Mouse (Mus musculus): Measurements from ENCODE around the gene Tfrc. TPM values are rescaled to one million over a fixed set of nuclear protein-coding genes. Genes with fewer than 3 reads are reported as not detected.
A peak's percentile ranks its signal among the peaks of the same experiment; 100 is the strongest.
"Not testable (repeated sequence)": the region's sequence is repeated elsewhere in the genome, so short reads cannot be mapped to it uniquely, and the experiment has no call there.

Tfrc gene
- polyA plus RNA-seq, 1 experiment from 2014 or later = 62.0 TPM

DNA sequence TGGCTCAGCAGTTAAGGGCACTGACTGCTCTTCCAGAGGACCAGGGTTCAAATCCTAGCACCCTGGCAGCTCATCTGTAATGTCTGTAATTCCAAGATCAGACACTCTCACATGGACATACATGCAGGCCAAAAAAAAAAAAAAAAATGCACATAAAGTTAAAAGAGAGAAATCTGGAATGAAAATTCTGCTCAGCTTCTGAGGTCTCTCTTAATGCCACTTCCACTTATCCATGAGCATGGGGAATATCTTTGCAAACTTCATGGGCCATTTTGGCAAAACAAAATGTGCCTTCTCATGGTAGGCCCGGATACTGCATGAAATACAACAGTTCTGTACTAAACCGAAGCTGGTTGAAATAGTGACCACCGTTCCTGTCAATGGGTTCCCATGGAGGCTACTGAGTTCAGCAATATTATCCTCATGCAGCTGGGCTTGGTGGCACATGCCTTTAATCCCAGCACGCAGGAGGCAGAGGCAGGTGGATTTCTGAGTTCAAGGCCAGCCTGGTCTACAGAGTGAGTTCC is 24.8 kb downstream of the Tfrc start:
- Histone ChIP-seq H3K4me3 (ENCODE audit: low read length) (no peak overlapping the region), H3K27me3 (ENCODE audit: control insufficient read depth, insufficient read depth, low read length) (no peaks in the 10 kb centered on the region), H3K9me3 (ENCODE audit: control insufficient read depth, low read length) (no peaks in the 10 kb centered on the region), H3K4me1 (ENCODE audit: control insufficient read depth, insufficient read depth, low read length) (no peaks in the 10 kb centered on the region), H3K36me3 (ENCODE audit: control insufficient read depth, insufficient read depth, low read length) (peaks cover 39% of the 10 kb centered on the region), H3K4me2 (replicated peaks; ENCODE audit: low read depth, low read length) (no peak overlapping the region), H3K27ac (ENCODE audit: low read depth, low read length) (no peak overlapping the region), H3K9ac (ENCODE audit: low read depth, low read length) (no peak overlapping the region)
- WGBS = 94% methylated on average over 4 of the region's 4 CpGs
- ATAC-seq (ENCODE audit: low FRiP score, low TSS enrichment) = no peak

DNA sequence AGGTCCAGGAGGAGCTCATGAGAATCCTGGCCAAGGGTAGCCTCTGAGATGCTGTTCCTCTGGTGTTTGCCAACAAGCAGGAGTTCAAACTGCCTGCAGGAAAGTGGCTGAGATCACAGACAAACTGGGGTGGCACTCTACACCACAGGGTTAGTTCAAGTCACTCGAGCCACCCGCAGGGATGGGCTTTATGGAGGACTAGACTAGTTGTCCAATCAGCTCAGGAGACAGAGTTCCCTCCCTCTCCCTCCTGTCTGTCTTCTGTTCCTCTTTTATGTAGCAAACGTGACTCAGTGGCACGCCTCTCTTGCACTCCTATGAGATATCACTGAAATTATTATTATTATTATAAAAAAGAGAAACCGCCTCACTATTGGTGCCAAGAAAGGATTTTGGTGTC is 25.5 kb downstream of the Tfrc start:
- no peak overlapping the region for H3K4me2 ChIP-seq (replicated peaks; ENCODE audit: low read depth, low read length)
- H3K27ac ChIP-seq (ENCODE audit: low read depth, low read length) = no peak overlapping the region
- no peak overlapping the region for H3K4me3 ChIP-seq (ENCODE audit: low read length)
- 82% methylated on average over 5 of the region's 5 CpGs for WGBS
- no peaks in the 10 kb centered on the region for H3K27me3 ChIP-seq (ENCODE audit: control insufficient read depth, insufficient read depth, low read length)
- peaks cover 34% of the 10 kb centered on the region for H3K36me3 ChIP-seq (ENCODE audit: control insufficient read depth, insufficient read depth, low read length)
- no peak overlapping the region for H3K9ac ChIP-seq (ENCODE audit: low read depth, low read length)
- ATAC-seq (ENCODE audit: low FRiP score, low TSS enrichment) = no peak
- H3K4me1 ChIP-seq (ENCODE audit: control insufficient read depth, insufficient read depth, low read length) = no peaks in the 10 kb centered on the region
- H3K9me3 ChIP-seq (ENCODE audit: control insufficient read depth, low read length) = no peaks in the 10 kb centered on the region

DNA sequence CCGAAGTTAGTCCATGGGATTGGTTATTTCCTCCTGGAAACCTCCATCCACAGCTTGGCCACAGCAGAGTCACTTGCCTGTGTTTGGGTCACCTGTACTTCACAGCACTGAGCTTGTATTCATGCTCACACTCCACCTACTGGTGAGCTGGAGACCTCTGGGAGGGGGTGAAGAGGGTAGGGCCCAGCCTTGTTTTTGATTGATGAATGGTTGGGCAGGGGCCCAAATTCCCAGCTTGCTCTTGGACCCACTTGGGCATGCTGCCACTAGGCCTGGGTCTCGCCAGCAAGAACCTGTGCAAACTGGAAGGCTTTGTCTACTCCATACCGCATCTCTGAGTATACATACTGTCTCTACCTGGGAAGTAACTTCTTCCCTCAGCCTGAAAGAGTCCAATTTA is 26.6 kb downstream of the Tfrc start:
- WGBS = 85% methylated on average over 3 of the region's 3 CpGs
- ATAC-seq (ENCODE audit: low FRiP score, low TSS enrichment) = no peak
- Histone ChIP-seq H3K9ac (ENCODE audit: low read depth, low read length) (no peak overlapping the region), H3K27me3 (ENCODE audit: control insufficient read depth, insufficient read depth, low read length) (no peaks in the 10 kb centered on the region), H3K27ac (ENCODE audit: low read depth, low read length) (no peak overlapping the region), H3K9me3 (ENCODE audit: control insufficient read depth, low read length) (no peaks in the 10 kb centered on the region), H3K4me2 (replicated peaks; ENCODE audit: low read depth, low read length) (no peak overlapping the region), H3K4me1 (ENCODE audit: control insufficient read depth, insufficient read depth, low read length) (no peaks in the 10 kb centered on the region), H3K36me3 (ENCODE audit: control insufficient read depth, insufficient read depth, low read length) (peaks cover 23% of the 10 kb centered on the region; the same call in 1 of the 2 replicates), H3K4me3 (ENCODE audit: low read length) (no peak overlapping the region)

DNA sequence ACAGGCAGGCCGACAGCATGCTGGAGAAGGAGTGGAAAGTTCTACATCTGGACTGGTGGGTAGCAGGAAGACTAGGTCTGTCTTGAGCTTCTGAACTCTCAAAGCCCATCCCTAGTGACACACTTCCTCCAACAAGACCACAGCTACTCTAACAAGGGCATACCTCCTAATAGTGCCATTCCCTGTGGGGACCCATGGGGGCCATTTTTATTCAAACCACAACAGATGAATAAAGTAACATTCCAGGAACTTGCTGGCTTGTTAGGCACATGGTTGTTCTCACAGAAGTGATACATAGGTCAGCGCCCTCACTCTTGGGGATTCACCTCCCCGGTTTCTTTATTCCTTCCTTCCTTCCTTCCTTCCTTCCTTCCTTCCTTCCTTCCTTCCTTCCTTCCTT is 27.6 kb downstream of the Tfrc start:
- H3K36me3 ChIP-seq (ENCODE audit: control insufficient read depth, insufficient read depth, low read length) = peaks cover 14% of the 10 kb centered on the region; the same call in 1 of the 2 replicates
- no peak overlapping the region for H3K27ac ChIP-seq (ENCODE audit: low read depth, low read length)
- no peaks in the 10 kb centered on the region for H3K9me3 ChIP-seq (ENCODE audit: control insufficient read depth, low read length)
- H3K4me2 ChIP-seq (replicated peaks; ENCODE audit: low read depth, low read length) = no peak overlapping the region
- ATAC-seq (ENCODE audit: low FRiP score, low TSS enrichment) = no peak
- 89% methylated on average over 3 of the region's 3 CpGs for WGBS
- no peaks in the 10 kb centered on the region for H3K27me3 ChIP-seq (ENCODE audit: control insufficient read depth, insufficient read depth, low read length)
- no peak overlapping the region for H3K4me3 ChIP-seq (ENCODE audit: low read length)
- no peak overlapping the region for H3K9ac ChIP-seq (ENCODE audit: low read depth, low read length)
- H3K4me1 ChIP-seq (ENCODE audit: control insufficient read depth, insufficient read depth, low read length) = no peaks in the 10 kb centered on the region

DNA sequence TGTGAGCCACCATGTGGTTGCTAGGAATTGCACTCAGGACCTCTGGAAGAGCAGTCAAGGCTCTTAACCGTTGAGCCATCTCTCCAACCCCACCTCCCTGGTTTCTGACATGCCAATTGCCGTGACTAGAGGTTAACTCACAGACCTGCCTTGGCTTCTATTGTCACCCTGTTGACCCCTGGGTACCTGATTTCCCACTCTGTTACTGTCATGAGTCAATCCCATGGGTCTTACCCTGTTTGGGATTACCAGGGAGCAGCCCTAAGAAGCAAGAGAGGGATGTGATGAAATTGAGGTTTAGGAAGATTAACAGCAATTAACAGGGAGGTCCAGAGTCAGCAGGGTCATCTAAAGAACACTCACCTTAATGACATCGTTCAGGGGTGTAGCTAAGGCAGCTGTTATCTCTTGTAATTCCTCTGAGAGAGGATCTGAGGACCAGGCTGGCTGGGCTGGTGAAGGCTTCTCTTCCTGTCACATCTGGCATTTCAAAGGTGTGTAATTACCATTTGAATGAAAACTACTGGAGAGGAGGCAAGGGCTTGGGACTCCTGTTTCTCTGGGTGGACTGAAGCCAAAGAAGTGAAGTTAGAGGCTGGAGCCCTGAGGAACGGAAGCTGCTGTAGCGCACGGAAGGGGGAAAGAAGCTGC is 28.3 kb downstream of the Tfrc start:
- no peak for ATAC-seq (ENCODE audit: low FRiP score, low TSS enrichment)
- Histone ChIP-seq H3K9ac (ENCODE audit: low read depth, low read length) (no peak overlapping the region), H3K27ac (ENCODE audit: low read depth, low read length) (no peak overlapping the region), H3K27me3 (ENCODE audit: control insufficient read depth, insufficient read depth, low read length) (no peaks in the 10 kb centered on the region), H3K9me3 (ENCODE audit: control insufficient read depth, low read length) (no peaks in the 10 kb centered on the region), H3K36me3 (ENCODE audit: control insufficient read depth, insufficient read depth, low read length) (peaks cover 9% of the 10 kb centered on the region; the same call in 1 of the 2 replicates), H3K4me1 (ENCODE audit: control insufficient read depth, insufficient read depth, low read length) (0 out of 2 replicates have a peak, but pooled peaks cover 3% of the 10 kb centered on the region), H3K4me3 (ENCODE audit: low read length) (no peak overlapping the region), H3K4me2 (replicated peaks; ENCODE audit: low read depth, low read length) (no peak overlapping the region)
- 14% methylated on average over 6 of the region's 6 CpGs for WGBS

DNA sequence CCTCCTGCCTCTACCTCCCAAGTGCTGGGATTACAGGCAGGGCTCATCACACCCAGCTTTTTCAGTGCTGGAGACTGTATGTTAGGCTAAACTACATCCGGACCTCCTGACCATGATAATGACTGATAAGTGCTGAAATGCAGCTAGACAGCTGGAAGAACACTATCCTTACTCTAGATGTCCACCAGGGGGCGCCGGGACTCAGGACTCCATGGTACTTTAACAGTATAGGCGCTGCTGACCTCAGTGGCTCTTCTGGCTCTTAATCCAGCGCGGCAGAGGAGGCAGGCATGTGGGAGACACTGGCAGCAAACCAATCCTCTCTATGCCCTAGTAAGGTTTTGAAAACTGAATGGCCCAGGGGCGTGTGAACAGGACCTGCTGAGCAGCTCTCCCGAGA is 29.8 kb downstream of the Tfrc start:
- no peak overlapping the region for H3K27ac ChIP-seq (ENCODE audit: low read depth, low read length)
- 10% methylated on average over 8 of the region's 8 CpGs for WGBS
- no peak overlapping the region for H3K9ac ChIP-seq (ENCODE audit: low read depth, low read length)
- H3K4me2 ChIP-seq (replicated peaks; ENCODE audit: low read depth, low read length) = no peak overlapping the region
- no peaks in the 10 kb centered on the region for H3K36me3 ChIP-seq (ENCODE audit: control insufficient read depth, insufficient read depth, low read length)
- no peak overlapping the region for H3K4me3 ChIP-seq (ENCODE audit: low read length)
- H3K27me3 ChIP-seq (ENCODE audit: control insufficient read depth, insufficient read depth, low read length) = no peaks in the 10 kb centered on the region
- 0 out of 2 replicates have a peak, but pooled peaks cover 8% of the 10 kb centered on the region for H3K4me1 ChIP-seq (ENCODE audit: control insufficient read depth, insufficient read depth, low read length)
- no peaks in the 10 kb centered on the region for H3K9me3 ChIP-seq (ENCODE audit: control insufficient read depth, low read length)
- ATAC-seq (ENCODE audit: low FRiP score, low TSS enrichment) = peak; percentile 50

DNA sequence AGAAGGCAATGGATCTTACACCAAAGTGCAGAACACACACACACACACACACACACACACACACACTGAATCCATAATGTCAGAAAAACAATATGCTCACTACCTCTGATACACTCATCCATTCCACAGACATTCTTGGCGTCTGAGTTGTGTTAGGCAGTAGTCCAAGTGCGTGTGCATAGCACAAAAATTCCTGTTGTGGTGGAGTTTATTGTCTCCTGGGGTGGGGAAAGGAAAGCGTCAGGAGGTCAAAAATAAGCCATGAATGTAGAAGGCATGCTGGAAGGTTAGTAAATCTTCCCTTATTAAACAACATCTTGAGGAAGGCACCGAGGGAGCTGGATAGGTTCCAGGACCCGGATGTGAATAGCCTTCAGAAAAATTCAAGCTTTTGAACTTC is 31.4 kb downstream of the Tfrc start:
- no peak for ATAC-seq (ENCODE audit: low FRiP score, low TSS enrichment)
- Histone ChIP-seq H3K4me3 (ENCODE audit: low read length) (no peak overlapping the region), H3K9ac (ENCODE audit: low read depth, low read length) (no peak overlapping the region), H3K27me3 (ENCODE audit: control insufficient read depth, insufficient read depth, low read length) (no peaks in the 10 kb centered on the region), H3K9me3 (ENCODE audit: control insufficient read depth, low read length) (no peaks in the 10 kb centered on the region), H3K4me2 (replicated peaks; ENCODE audit: low read depth, low read length) (no peak overlapping the region), H3K4me1 (ENCODE audit: control insufficient read depth, insufficient read depth, low read length) (peaks cover 13% of the 10 kb centered on the region), H3K27ac (ENCODE audit: low read depth, low read length) (no peak overlapping the region), H3K36me3 (ENCODE audit: control insufficient read depth, insufficient read depth, low read length) (no peaks in the 10 kb centered on the region)
- WGBS = 53% methylated on average over 5 of the region's 5 CpGs

DNA sequence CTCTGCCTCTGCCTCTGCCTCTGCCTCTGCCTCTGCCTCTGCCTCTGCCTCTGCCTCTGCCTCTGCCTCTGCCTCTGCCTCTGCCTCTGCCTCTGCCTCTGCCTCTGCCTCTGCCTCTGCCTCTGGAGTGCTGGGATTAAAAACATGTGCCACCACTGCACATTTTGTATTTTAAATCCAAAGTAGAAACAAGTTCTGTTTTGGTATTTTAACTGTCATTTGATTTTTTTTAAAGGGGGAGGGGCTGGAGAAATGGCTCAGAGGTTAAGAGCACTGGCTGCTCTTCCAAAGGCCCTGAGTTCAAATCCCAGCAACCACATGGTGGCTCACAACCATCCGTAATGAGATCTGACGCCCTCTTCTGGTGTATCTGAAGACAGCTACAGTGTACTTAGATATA is 32.0 kb downstream of the Tfrc start:
- ATAC-seq (ENCODE audit: low FRiP score, low TSS enrichment); H3K27me3 ChIP-seq (ENCODE audit: control insufficient read depth, insufficient read depth, low read length); H3K27ac ChIP-seq (ENCODE audit: low read depth, low read length); H3K36me3 ChIP-seq (ENCODE audit: control insufficient read depth, insufficient read depth, low read length); H3K9me3 ChIP-seq (ENCODE audit: control insufficient read depth, low read length); H3K9ac ChIP-seq (ENCODE audit: low read depth, low read length); H3K4me2 ChIP-seq (replicated peaks; ENCODE audit: low read depth, low read length); H3K4me3 ChIP-seq (ENCODE audit: low read length): not testable (repeated sequence)
- H3K4me1 ChIP-seq (ENCODE audit: control insufficient read depth, insufficient read depth, low read length) = peaks cover 19% of the 10 kb centered on the region
- WGBS = 64% methylated on average over 2 of the region's 2 CpGs

DNA sequence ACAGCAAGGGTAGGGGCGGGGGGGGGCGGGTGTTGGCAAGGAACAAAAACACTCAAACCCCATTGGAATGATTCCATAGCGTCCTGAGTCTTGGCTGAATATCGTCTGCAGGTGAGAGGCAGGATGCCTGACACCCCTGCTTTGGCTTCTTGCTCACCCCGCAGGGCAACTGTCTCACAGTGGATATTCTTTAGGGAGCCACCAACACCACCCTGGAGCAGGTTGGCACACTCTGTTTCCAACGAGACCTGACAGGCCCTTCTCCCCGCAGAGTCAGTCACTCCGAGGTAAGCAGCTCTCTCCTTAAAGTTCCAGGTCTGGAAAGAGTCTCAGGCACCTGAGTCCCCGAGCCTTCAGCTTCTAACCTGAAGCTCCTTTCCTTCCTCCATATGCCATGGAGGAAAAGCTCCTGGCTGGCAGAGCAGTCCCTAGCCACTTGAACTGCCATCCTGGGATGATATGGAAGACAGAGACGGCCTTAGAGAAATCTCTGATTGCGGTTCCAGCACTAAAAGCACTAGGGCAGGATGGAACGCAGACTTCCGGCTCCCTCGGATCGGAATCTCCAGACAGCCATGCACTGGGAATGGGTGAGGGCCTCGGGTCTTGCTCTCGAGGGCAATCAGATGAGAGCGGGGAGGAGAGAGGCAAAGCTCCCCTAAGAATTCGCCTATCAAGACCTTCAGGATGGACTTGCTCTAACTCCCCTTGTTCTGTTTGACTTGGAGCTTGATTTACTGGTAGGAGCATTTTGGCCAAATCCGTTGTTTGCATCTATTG is 32.9 kb downstream of the Tfrc start:
- WGBS = 60% methylated on average over 18 of the region's 20 CpGs
- H3K36me3 ChIP-seq (ENCODE audit: control insufficient read depth, insufficient read depth, low read length) = no peaks in the 10 kb centered on the region
- H3K4me2 ChIP-seq (replicated peaks; ENCODE audit: low read depth, low read length) = peak overlapping the region; percentile 19; the same call in 1 of the 2 replicates
- H3K9me3 ChIP-seq (ENCODE audit: control insufficient read depth, low read length) = no peaks in the 10 kb centered on the region
- H3K9ac ChIP-seq (ENCODE audit: low read depth, low read length) = 0 out of 2 replicates have a peak overlapping the region, but pooled peaks have one; percentile 2
- H3K27ac ChIP-seq (ENCODE audit: low read depth, low read length) = no peak overlapping the region
- no peak for ATAC-seq (ENCODE audit: low FRiP score, low TSS enrichment)
- peaks cover 26% of the 10 kb centered on the region for H3K4me1 ChIP-seq (ENCODE audit: control insufficient read depth, insufficient read depth, low read length)
- no peaks in the 10 kb centered on the region for H3K27me3 ChIP-seq (ENCODE audit: control insufficient read depth, insufficient read depth, low read length)
- H3K4me3 ChIP-seq (ENCODE audit: low read length) = no peak overlapping the region

All from kidney, embryonic 14.5 days (tissue).